ENCODE assay signal across 13 mouse cellular contexts in genomic region chr12:105174318-105174717, GRCm38 (mm10). TPM values are rescaled to one million over a fixed set of nuclear protein-coding genes. Genes with fewer than 3 reads are reported as not detected.
DNase-seq lines count a peak whose midpoint lies in the region; ATAC-seq and TF ChIP-seq lines count a peak whose summit lies in the region.
"Not testable (repeated sequence)": the region's sequence is repeated elsewhere in the genome, so short reads cannot be mapped to it uniquely, and the experiment has no call there.
"Had no signal": no experiment of that assay in that cellular context is flagged by ENCODE, and none has a peak within 500 bp of the region (broad histone marks: within the 10 kb centered on the region; RNA-seq: fewer than 3 reads in every experiment).

No protein-coding gene starts in this region.

- peak; percentile 65 for ATAC-seq in Patski

- POLR2A ChIA-PET in Patski (lab: Charles Lee): not testable (repeated sequence)

- CTCF ChIA-PET in Patski (lab: Charles Lee): not testable (repeated sequence)

- peak; percentile 46 for TF ChIP-seq CTCF in Patski (IDR thresholded peaks at IDR 0.05)

- in situ Hi-C loops in Patski (cut with MboI; ENCODE audit: low pct_unique_long_range_greater_than_20kb): not testable (repeated sequence)

- not testable (repeated sequence) for DNase-seq in Patski (ENCODE audit: low read depth, low spot score)
- DNase-seq in cerebellum, adult 9-11 months: peak; percentile 5
- DNase-seq in gastrocnemius, postnatal 10 days: peak; percentile 60
- peak; percentile 22 for DNase-seq in kidney, adult 11 months
- DNase-seq in layer of hippocampus, postnatal 25 days (ENCODE audit: extremely low spot score in 1 of 2, low spot score in 1 of 2): peak; percentile 40 to 78
- DNase-seq in lung, postnatal 14 days: peak; percentile 61
- peak; percentile 15 for DNase-seq in right cerebral cortex, postnatal 25 days
- peak; percentile 52 to 63 for DNase-seq in thymus, postnatal 36 days

- H3K27me3 ChIP-seq in Patski: peaks cover 21% of the 10 kb centered on the region

RNA-seq across cellular contexts. Expression of gene Tcl1b5, which starts 1.8 kb away (rescaled TPM):
- polyA plus RNA-seq in Patski (2021): not detected
- not detected for total RNA-seq in gastrocnemius, postnatal 10 days (2021)
- total RNA-seq in layer of hippocampus, postnatal 25 days (2021): not detected
- polyA plus RNA-seq: CD4-positive, CD25-positive, alpha-beta regulatory T cell, adult 4 months; embryonic facial prominence, embryonic 12.5 days; hindbrain, embryonic 16.5 days; limb, embryonic 13.5 days; midbrain, embryonic 15.5 days had no signal

RNA-seq across cellular contexts. Expression of gene Tcl1b1, which starts 14.8 kb away (rescaled TPM):
- polyA plus RNA-seq in Patski (2021): not detected
- total RNA-seq in gastrocnemius, postnatal 10 days (2021): not detected
- total RNA-seq in layer of hippocampus, postnatal 25 days (2021): not detected
- polyA plus RNA-seq: CD4-positive, CD25-positive, alpha-beta regulatory T cell, adult 4 months; embryonic facial prominence, embryonic 12.5 days; hindbrain, embryonic 16.5 days; limb, embryonic 13.5 days; midbrain, embryonic 15.5 days had no signal

RNA-seq across cellular contexts. Expression of gene Tcl1b3, which starts 16.5 kb away (rescaled TPM):
- not detected for polyA plus RNA-seq in Patski (2021)
- not detected for total RNA-seq in gastrocnemius, postnatal 10 days (2021)
- total RNA-seq in layer of hippocampus, postnatal 25 days (2021): not detected
- polyA plus RNA-seq: CD4-positive, CD25-positive, alpha-beta regulatory T cell, adult 4 months; embryonic facial prominence, embryonic 12.5 days; hindbrain, embryonic 16.5 days; limb, embryonic 13.5 days; midbrain, embryonic 15.5 days had no signal

RNA-seq across cellular contexts. Expression of gene Tcl1b4, which starts 27.4 kb away (rescaled TPM):
- polyA plus RNA-seq in Patski (2021): not detected
- not detected for total RNA-seq in gastrocnemius, postnatal 10 days (2021)
- total RNA-seq in layer of hippocampus, postnatal 25 days (2021): not detected
- polyA plus RNA-seq: CD4-positive, CD25-positive, alpha-beta regulatory T cell, adult 4 months; embryonic facial prominence, embryonic 12.5 days; hindbrain, embryonic 16.5 days; limb, embryonic 13.5 days; midbrain, embryonic 15.5 days had no signal

RNA-seq across cellular contexts. Expression of gene Tcl1b2, which starts 28.5 kb away (rescaled TPM):
- polyA plus RNA-seq in Patski (2021): not detected
- total RNA-seq in gastrocnemius, postnatal 10 days (2021): not detected
- not detected for total RNA-seq in layer of hippocampus, postnatal 25 days (2021)
- polyA plus RNA-seq: CD4-positive, CD25-positive, alpha-beta regulatory T cell, adult 4 months; embryonic facial prominence, embryonic 12.5 days; hindbrain, embryonic 16.5 days; limb, embryonic 13.5 days; midbrain, embryonic 15.5 days had no signal
